Mouse (Mus musculus) limb, embryonic 11.5 days (tissue): ENCODE measurements around the gene Myo1c. TPM values are rescaled to one million over a fixed set of nuclear protein-coding genes. Genes with fewer than 3 reads are reported as not detected.

Experiments
- ATAC-seq: fragments of 200-750 bp; cut with Nextera tagmentation; 2 replicates; pipeline ENCODE4 v1.8.0; 2017; ENCODE audit warnings: low read depth; ENCODE audit not compliant: insufficient number of reproducible peaks, low FRiP score, low TSS enrichment
- DNase-seq: peaks from one replicate; pipeline ENCODE4 v3.0.0-alpha.2; 2015; ENCODE audit warnings: low spot score
- H3K27ac ChIP-seq: fragments of 300-500 bp; sonication (generic); replicated peaks from 2 replicates; pipeline ENCODE4 v1.5.1; 2014; ENCODE audit warnings: low read depth, mild to moderate bottlenecking, low read length
- H3K27me3 ChIP-seq: fragments of 300-500 bp; sonication (generic); 2 replicates; pipeline ENCODE4 v1.6.1; 2014; ENCODE audit warnings: mild to moderate bottlenecking, low read length, mixed read lengths; ENCODE audit not compliant: control insufficient read depth, insufficient read depth
- H3K36me3 ChIP-seq: fragments of 300-500 bp; sonication (generic); 2 replicates; pipeline ENCODE4 v1.6.1; 2014; ENCODE audit warnings: mild to moderate bottlenecking, low read length, moderate library complexity, mixed read lengths; ENCODE audit not compliant: control insufficient read depth, insufficient read depth
- H3K4me1 ChIP-seq: fragments of 300-500 bp; sonication (generic); 2 replicates; pipeline ENCODE4 v1.6.1; 2014; ENCODE audit warnings: low read length, mixed read lengths; ENCODE audit not compliant: control insufficient read depth, insufficient read depth
- H3K4me2 ChIP-seq: fragments of 300-500 bp; sonication (generic); 2 replicates; pipeline ENCODE4 v1.6.1; 2014; ENCODE audit warnings: low read depth, mild to moderate bottlenecking, moderate library complexity; ENCODE audit not compliant: severe bottlenecking
- H3K4me3 ChIP-seq: fragments of 300-500 bp; sonication (generic); 2 replicates; pipeline ENCODE4 v1.5.1; 2014; ENCODE audit warnings: low read depth, low read length
- H3K9ac ChIP-seq: fragments of 300-500 bp; sonication (generic); 2 replicates; pipeline ENCODE4 v1.6.1; 2014; ENCODE audit warnings: mild to moderate bottlenecking, low read length
- H3K9me3 ChIP-seq: fragments of 300-500 bp; sonication (generic); 2 replicates; pipeline ENCODE4 v1.6.1; 2016; ENCODE audit warnings: low read length; ENCODE audit not compliant: control insufficient read depth
- WGBS: fragments of 180-500 bp; shearing (Covaris S2); extraction: QIAGEN DNeasy Blood & Tissue Kit; methylation state at CpG from one replicate; pipeline ENCODE4 v1.1.7; 2014; 5-methylcytosine and 5-hydroxymethylcytosine counted together
- polyA plus RNA-seq: library from polyadenylated mRNA; unstranded; fragments of >200 nt; fragmentation: Nextera tagmentation; extraction: Ambion mirVana; gene quantifications from 2 replicates; pipeline ENCODE4 v1.2.1, GENCODE M21; 2014

Gene Myo1c
- polyA plus RNA-seq, 1 experiment from 2014 or later: 12.8 TPM

- no peak overlapping the region for H3K9ac ChIP-seq
- no peak overlapping the region for H3K27ac ChIP-seq
- no peaks in the 10 kb centered on the region for H3K9me3 ChIP-seq
- ATAC-seq (no peak), DNase-seq (no peak)
- no peaks in the 10 kb centered on the region for H3K4me1 ChIP-seq
- H3K27me3 ChIP-seq: no peaks in the 10 kb centered on the region
- peaks cover 13% of the 10 kb centered on the region for H3K36me3 ChIP-seq
- no peak overlapping the region for H3K4me2 ChIP-seq
- H3K4me3 ChIP-seq: no peak overlapping the region
- 88% methylated on average over 11 of the region's 11 CpGs for WGBS
Measured at GRCm38 (mm10) chr11:75669176-75669852, 19.0 kb downstream of the Myo1c start.

DNA sequence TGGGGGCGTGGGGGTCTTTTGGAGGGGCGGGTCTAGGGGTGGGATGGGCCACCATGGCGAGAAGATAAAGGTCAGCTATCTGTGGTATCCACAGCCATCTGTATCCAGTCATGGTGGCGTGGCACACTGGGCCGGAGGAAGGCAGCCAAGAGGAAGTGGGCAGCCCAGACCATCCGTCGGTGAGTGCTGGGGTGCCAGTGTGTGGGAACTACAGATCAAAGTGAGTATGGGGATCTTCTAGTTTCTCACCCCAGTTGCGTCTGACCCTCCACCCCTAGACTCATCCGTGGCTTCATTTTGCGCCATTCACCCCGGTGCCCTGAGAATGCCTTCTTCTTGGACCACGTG lies 19.5 kb downstream of the Myo1c start:
- Histone ChIP-seq H3K9me3 (no peaks in the 10 kb centered on the region), H3K4me3 (no peak overlapping the region), H3K27me3 (no peaks in the 10 kb centered on the region), H3K4me1 (no peaks in the 10 kb centered on the region), H3K27ac (no peak overlapping the region), H3K9ac (no peak overlapping the region), H3K36me3 (peaks cover 13% of the 10 kb centered on the region), H3K4me2 (no peak overlapping the region)
- 86% methylated on average over 12 of the region's 12 CpGs for WGBS
- DNase-seq: no peak
- no peak for ATAC-seq

GRCm38 (mm10) chr11:75671426-75672180 lies 21.3 kb downstream of the Myo1c start:
- Histone ChIP-seq H3K4me3 (no peak overlapping the region), H3K27ac (no peak overlapping the region), H3K27me3 (no peaks in the 10 kb centered on the region), H3K4me1 (no peaks in the 10 kb centered on the region), H3K4me2 (no peak overlapping the region), H3K36me3 (peaks cover 13% of the 10 kb centered on the region), H3K9ac (no peak overlapping the region), H3K9me3 (no peaks in the 10 kb centered on the region)
- ATAC-seq (no peak), DNase-seq (no peak)
- WGBS: 85% methylated on average over 22 of the region's 22 CpGs

DNA sequence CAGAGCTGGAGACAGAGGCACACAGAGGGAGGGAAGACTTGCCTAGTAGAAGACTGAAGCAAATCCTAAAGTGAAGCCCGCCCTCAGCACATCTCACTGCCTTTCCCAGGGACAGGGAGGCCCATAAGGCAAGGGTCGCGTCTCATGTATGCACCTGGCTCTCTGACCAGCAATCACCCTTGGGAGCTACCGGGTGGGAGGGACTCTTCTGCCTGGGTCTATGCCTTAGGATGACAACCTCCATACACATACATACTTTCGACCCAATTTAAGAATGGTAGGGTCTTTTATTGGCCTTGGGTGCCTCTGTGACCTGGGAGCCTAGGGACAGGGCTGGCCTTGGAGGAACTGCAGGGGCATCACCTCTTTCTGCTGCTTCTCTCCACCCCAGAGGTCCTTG lies 23.1 kb downstream of the Myo1c start:
- no peak overlapping the region for H3K4me3 ChIP-seq
- ATAC-seq: no peak
- H3K9me3 ChIP-seq: no peaks in the 10 kb centered on the region
- H3K27ac ChIP-seq: no peak overlapping the region
- H3K4me1 ChIP-seq: no peaks in the 10 kb centered on the region
- H3K4me2 ChIP-seq: no peak overlapping the region
- H3K9ac ChIP-seq: no peak overlapping the region
- 84% methylated on average over 5 of the region's 5 CpGs for WGBS
- peaks cover 13% of the 10 kb centered on the region for H3K36me3 ChIP-seq
- H3K27me3 ChIP-seq: no peaks in the 10 kb centered on the region
- DNase-seq: no peak

GRCm38 (mm10) chr11:75674875-75675274 lies 24.6 kb downstream of the Myo1c start:
- 83% methylated on average over 3 of the region's 3 CpGs for WGBS
- Histone ChIP-seq H3K4me2 (no peak overlapping the region), H3K27ac (no peak overlapping the region), H3K9ac (no peak overlapping the region), H3K9me3 (no peaks in the 10 kb centered on the region), H3K4me3 (no peak overlapping the region), H3K4me1 (no peaks in the 10 kb centered on the region), H3K27me3 (no peaks in the 10 kb centered on the region), H3K36me3 (peaks cover 9% of the 10 kb centered on the region)
- ATAC-seq (no peak), DNase-seq (no peak)

DNA sequence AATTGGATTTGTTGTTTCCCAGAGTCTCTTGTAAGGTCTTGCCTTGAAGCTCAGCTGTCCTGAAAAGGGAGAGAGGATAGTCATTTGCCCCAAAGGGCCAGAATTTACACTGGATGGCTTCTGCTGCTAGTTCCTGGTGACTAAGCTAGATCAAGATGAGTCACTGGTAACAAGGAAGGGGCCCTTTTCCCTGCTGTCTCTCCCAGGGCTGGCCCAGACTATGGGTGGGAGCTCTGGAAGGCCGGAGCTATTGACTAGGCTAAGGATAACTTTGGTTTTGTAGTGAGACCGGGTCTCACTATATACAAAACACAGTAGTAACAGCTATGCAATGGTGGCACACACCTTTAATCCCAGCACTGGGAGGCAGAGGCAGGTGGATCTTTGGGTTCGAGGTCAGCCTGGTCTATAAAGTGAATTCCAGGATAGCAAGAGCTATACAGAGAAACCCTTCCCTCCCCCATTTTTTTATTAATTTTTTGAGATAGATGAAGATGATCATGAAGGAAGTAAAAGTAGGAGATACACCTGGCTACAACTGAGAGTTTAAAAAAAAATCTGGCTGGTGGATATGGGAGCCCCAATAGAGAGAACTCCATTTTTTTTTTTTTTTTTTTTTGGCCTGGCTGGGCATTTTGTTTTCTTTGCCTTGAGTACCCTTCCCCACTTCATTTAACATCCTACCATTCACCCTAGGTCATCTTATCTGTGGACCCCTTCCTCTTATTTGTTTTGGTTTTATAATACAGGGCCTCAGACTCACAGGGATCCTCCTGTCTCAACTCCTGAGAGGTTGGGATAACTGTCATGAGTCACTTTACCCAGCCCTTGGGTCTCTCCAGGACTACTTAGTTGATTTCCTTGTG lies 27.8 kb downstream of the Myo1c start:
- Histone ChIP-seq H3K4me3 (peak overlapping the region; percentile 99; the same call in 1 of the 2 replicates), H3K9ac (no peak overlapping the region), H3K27ac (no peak overlapping the region), H3K4me1 (peaks cover 6% of the 10 kb centered on the region), H3K4me2 (peak overlapping the region; percentile 44), H3K9me3 (no peaks in the 10 kb centered on the region), H3K36me3 (no peaks in the 10 kb centered on the region), H3K27me3 (no peaks in the 10 kb centered on the region)
- DNase-seq (no peak), ATAC-seq (no peak)
- WGBS: 84% methylated on average over 3 of the region's 3 CpGs

GRCm38 (mm10) chr11:75678747-75679438 lies 28.6 kb downstream of the Myo1c start, which contains the start of gene Crk:
Gene Crk (plus strand): TSS chr11:75679259.
- H3K9ac ChIP-seq: peak within 1 kb of the TSS; percentile 90
- H3K4me3 ChIP-seq: peak within 1 kb of the TSS; percentile 99
- H3K9me3 ChIP-seq: no peaks in the 10 kb centered on the region
- H3K4me2 ChIP-seq: peak within 1 kb of the TSS; percentile 74
- H3K27me3 ChIP-seq: no peaks in the 10 kb centered on the region
- peaks cover 3% of the 10 kb centered on the region; the same call in 1 of the 2 replicates for H3K36me3 ChIP-seq
- H3K4me1 ChIP-seq: peaks cover 6% of the 10 kb centered on the region
- peak within 1 kb of the TSS; percentile 84 for H3K27ac ChIP-seq
- WGBS: under 1% methylated on average over 55 of the region's 55 CpGs
- DNase-seq (peak; percentile 98), ATAC-seq (peak; percentile 95)
